Mouse (Mus musculus) right cerebral cortex, adult 2 months (tissue): Measurements from ENCODE around the gene Slc22a3.
A peak's percentile ranks its signal among the peaks of the same experiment; 100 is the strongest.

Experiments
- DNase-seq, 2 experiments: peaks; one replicate each; pipeline ENCODE4 v3.0.0; 2021 to 2022; ENCODE audit warnings: low spot score in 2 of 2

The Slc22a3 gene

GRCm38 (mm10) chr17:12507654-12508204, at the start of gene Slc22a3:
Gene Slc22a3 (minus strand): TSS chr17:12507704.
- DNase-seq = no peak

GRCm38 (mm10) chr17:12534353-12535145, 27.0 kb upstream of the Slc22a3 start:
- peak; percentile 60 to 62 for DNase-seq

GRCm38 (mm10) chr17:12532115-12532514, 24.6 kb upstream of the Slc22a3 start:
- peak; percentile 41 to 54 for DNase-seq

- no peak for DNase-seq
Measured at GRCm38 (mm10) chr17:12530081-12530480, 22.6 kb upstream of the Slc22a3 start.

- no peak for DNase-seq
Measured at GRCm38 (mm10) chr17:12529384-12529985, 22.0 kb upstream of the Slc22a3 start.

- no peak for DNase-seq
Measured at GRCm38 (mm10) chr17:12519089-12519488, 11.6 kb upstream of the Slc22a3 start.

GRCm38 (mm10) chr17:12518194-12518593, 10.7 kb upstream of the Slc22a3 start:
- no peak for DNase-seq

- DNase-seq = no peak
Measured at GRCm38 (mm10) chr17:12513997-12514396, 6.5 kb upstream of the Slc22a3 start.

GRCm38 (mm10) chr17:12513107-12513923, 5.8 kb upstream of the Slc22a3 start:
- DNase-seq = no peak

- no peak for DNase-seq
Measured at GRCm38 (mm10) chr17:12511193-12511592, 3.7 kb upstream of the Slc22a3 start.

- DNase-seq = no peak
Measured at GRCm38 (mm10) chr17:12508376-12508775, 872 bp upstream of the Slc22a3 start.

- DNase-seq = no peak
Measured at GRCm38 (mm10) chr17:12506903-12507563, 471 bp downstream of the Slc22a3 start.

- DNase-seq = no peak
Measured at GRCm38 (mm10) chr17:12505708-12506107, 1.8 kb downstream of the Slc22a3 start.

GRCm38 (mm10) chr17:12499426-12499825, 8.1 kb downstream of the Slc22a3 start:
- no peak for DNase-seq

GRCm38 (mm10) chr17:12495558-12495957, 11.9 kb downstream of the Slc22a3 start:
- no peak for DNase-seq

GRCm38 (mm10) chr17:12491591-12491990, 15.9 kb downstream of the Slc22a3 start:
- no peak for DNase-seq

GRCm38 (mm10) chr17:12489888-12490287, 17.6 kb downstream of the Slc22a3 start:
- peak in 1 of 2 experiments; percentile 16 for DNase-seq

- DNase-seq = no peak
Measured at GRCm38 (mm10) chr17:12485657-12486056, 21.8 kb downstream of the Slc22a3 start.

- no peak for DNase-seq
Measured at GRCm38 (mm10) chr17:12479416-12479815, 28.1 kb downstream of the Slc22a3 start.

- no peak for DNase-seq
Measured at GRCm38 (mm10) chr17:12474509-12475083, 32.9 kb downstream of the Slc22a3 start.

GRCm38 (mm10) chr17:12472547-12472946, 35.0 kb downstream of the Slc22a3 start:
- no peak for DNase-seq
